Comparison of ENCODE assay signal across 20 mouse cellular contexts in genomic region chr10:61355611-61356010, GRCm38 (mm10). TPM values are rescaled to one million over a fixed set of nuclear protein-coding genes. Genes with fewer than 3 reads are reported as not detected.
"Had no signal": no experiment of that assay in that cellular context is flagged by ENCODE, and none has a peak within 500 bp of the region (broad histone marks: within the 10 kb centered on the region; RNA-seq: fewer than 3 reads in every experiment).

No protein-coding gene starts in this region.

- H3K36me3 ChIP-seq: midbrain, embryonic 12.5 days had no signal

- H3K27ac ChIP-seq: midbrain, embryonic 10.5 days; midbrain, embryonic 12.5 days; neural tube, embryonic 13.5 days; neural tube, embryonic 15.5 days; stomach, embryonic 15.5 days; stomach, postnatal 0 days had no signal

- H3K27me3 ChIP-seq: midbrain, embryonic 12.5 days; neural tube, embryonic 13.5 days; neural tube, embryonic 15.5 days; stomach, embryonic 15.5 days had no signal

- H3K4me1 ChIP-seq: midbrain, embryonic 10.5 days; midbrain, embryonic 12.5 days; neural tube, embryonic 13.5 days had no signal

- H3K9ac ChIP-seq: lung, embryonic 14.5 days; midbrain, embryonic 12.5 days; neural tube, embryonic 13.5 days; neural tube, embryonic 15.5 days; stomach, embryonic 15.5 days had no signal

- DNase-seq: lung, adult 18-20 months; lung, postnatal 10 days; lung, postnatal 4 days; midbrain, embryonic 14.5 days; retina, postnatal 1 day; right cerebral cortex, adult 18-20 months; right cerebral cortex, postnatal 25 days; right cerebral cortex, postnatal 4 days had no signal

- H3K9me3 ChIP-seq: midbrain, embryonic 12.5 days; neural tube, embryonic 13.5 days; neural tube, embryonic 15.5 days; stomach, embryonic 15.5 days had no signal

- H3K4me3 ChIP-seq: midbrain, embryonic 10.5 days; midbrain, embryonic 12.5 days; myocyte; neural tube, embryonic 13.5 days; neural tube, embryonic 15.5 days; stomach, embryonic 15.5 days had no signal

- H3K4me2 ChIP-seq: lung, embryonic 14.5 days; midbrain, embryonic 12.5 days; neural tube, embryonic 13.5 days; neural tube, embryonic 15.5 days; stomach, embryonic 15.5 days had no signal

- ATAC-seq: midbrain, embryonic 16.5 days had no signal

RNA-seq across cellular contexts. Expression of gene Pald1, which starts 27.7 kb away (rescaled TPM):
- total RNA-seq: megakaryocyte-erythroid progenitor cell, adult 5-6 weeks had no signal

RNA-seq across cellular contexts. Expression of gene Prf1, which starts 58.0 kb away (rescaled TPM):
- polyA plus RNA-seq: lung, embryonic 14.5 days; midbrain, embryonic 10.5 days; midbrain, embryonic 12.5 days; midbrain, embryonic 14.5 days; midbrain, embryonic 16.5 days; neural tube, embryonic 11.5 days; neural tube, embryonic 13.5 days; neural tube, embryonic 15.5 days; stomach, postnatal 0 days; testis, adult 2 months had no signal
